Mouse (Mus musculus): ENCODE results near the gene Qrich2.

Qrich2 gene

DNA sequence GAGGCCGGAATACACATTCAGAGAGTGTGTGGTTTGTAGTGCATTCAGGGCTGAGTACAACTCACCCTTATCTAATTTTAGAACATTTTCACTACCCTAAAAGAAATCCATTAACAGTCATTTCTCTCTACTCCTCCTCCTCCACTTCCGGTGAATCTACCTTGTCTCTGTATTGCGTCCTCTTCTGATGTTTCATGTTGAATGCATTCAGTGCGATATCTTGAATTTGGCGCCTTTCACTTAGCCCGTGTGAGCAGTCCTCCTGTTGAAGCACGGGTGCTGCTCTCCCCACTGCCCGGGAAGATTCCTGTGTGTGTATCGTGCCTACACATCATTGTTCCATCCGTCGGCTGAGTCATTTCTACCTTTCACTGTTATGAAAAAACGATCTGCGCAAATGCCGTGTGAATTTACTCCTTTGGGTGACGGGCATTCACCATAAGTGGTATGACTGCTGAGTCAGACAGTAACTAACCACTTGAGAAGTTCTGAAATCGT lies 59.8 kb downstream of the Qrich2 start:
- no peak for DNase-seq

DNA sequence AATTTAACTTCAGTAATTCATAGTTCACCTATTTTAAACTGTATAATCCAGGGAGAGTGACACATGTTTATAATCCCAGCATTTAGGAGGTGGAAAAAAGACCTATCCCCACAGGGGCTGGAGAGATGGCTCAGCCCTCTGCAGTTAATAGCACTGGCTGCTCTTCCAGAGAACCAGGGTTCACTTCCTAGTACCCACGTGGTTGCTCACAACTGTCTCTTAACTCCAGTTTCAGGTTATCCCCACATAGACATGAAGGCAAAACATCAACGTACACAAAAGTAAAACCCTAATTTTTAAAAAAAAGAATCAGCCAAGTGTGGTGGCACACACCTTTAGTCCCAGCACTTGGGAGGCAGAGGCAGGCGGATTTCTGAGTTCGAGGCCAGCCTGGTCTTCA lies 60.4 kb downstream of the Qrich2 start:
- DNase-seq, result no peak

DNA sequence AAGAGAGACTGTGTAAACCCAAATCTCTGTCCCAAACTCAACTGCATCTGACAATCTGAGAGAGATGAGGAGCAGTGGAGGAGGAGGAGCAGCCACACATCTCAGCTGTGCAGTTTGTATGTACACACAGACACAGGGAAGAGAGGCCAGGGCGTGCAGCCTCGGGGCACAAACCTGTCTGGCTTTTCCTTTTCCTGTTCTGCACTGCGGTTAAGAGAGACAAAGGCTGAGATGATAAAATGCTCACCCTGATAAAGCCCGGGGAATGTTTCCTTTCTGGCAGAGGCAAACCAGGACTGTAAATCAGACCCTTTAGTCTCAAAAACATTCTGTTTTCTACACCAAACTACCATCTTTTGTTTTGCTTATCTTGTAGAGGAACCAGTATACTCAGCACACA lies 65.5 kb downstream of the Qrich2 start:
- DNase-seq, result no peak

DNA sequence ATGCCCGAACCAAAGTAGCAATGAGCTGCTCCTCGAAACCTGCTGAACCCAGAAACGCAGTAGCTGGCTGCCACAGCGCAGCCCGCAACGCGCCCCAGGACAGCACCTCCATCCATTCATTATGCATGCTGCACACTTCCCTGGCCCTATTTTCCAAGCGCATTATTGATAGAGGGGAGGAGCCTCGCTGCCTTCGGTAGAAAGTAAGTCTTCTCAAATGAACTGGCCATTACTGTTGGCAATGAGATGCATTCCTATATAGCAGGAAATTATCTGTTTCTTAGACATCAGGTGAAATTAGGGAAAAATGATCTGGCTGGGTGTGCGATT lies 67.7 kb downstream of the Qrich2 start:
- no peak for DNase-seq

DNA sequence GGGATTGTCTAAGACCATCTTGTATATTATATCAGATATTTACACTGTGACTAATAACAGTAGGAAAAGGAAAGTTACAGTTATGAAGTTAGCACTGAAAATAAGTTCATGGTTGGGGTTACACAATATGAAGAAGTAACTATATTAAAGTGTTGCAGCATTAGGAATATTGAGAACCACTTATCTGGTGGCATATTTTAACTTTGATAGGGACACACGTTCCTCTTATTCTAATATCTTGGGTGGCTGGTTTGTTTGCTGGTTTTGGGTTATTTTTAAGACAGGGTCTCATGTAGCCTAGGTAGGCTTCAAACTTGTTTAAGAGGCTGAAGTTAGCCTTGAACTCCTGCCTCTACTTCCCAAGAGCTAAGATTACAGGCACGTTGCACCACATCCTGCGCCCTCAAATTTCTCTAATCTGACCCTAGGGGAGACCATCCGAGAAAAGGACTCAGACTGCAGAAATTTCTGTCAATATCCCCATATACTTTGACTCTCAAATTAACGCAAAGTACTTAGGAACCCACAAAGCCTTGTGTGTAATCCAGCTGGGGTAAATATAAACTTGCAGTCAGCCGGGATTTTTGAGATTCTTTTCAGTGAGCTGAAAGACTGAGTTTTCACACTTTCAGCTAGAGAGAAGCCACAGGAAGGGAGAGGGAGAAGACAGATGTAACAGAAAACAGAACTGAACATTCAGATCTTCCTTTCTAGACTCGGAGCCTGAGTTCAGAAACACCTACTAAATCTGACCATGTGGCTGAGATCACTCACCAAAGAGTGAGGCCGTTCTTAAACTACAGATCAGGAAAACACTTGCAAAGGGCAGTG lies 68.3 kb downstream of the Qrich2 start:
- no peak for DNase-seq

DNA sequence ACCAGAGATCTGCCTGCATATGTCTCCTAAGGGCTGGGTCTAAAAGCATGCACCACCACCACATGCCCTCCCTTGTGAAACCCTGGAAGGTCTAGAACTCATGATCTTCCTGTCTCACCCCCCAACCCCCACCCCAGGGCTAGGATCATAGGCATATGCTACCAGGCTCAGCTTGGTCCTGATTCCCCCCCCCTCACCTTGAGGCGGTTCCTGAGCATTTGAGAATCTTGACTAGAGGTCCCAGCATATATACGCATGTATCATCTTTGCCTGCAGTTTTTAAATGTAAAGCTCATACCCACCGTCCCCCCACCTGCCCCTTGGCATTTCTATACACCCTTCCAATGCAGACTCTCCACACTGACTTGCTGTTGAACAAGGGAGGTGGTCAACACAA lies 69.1 kb downstream of the Qrich2 start:
- no peak for DNase-seq

DNA sequence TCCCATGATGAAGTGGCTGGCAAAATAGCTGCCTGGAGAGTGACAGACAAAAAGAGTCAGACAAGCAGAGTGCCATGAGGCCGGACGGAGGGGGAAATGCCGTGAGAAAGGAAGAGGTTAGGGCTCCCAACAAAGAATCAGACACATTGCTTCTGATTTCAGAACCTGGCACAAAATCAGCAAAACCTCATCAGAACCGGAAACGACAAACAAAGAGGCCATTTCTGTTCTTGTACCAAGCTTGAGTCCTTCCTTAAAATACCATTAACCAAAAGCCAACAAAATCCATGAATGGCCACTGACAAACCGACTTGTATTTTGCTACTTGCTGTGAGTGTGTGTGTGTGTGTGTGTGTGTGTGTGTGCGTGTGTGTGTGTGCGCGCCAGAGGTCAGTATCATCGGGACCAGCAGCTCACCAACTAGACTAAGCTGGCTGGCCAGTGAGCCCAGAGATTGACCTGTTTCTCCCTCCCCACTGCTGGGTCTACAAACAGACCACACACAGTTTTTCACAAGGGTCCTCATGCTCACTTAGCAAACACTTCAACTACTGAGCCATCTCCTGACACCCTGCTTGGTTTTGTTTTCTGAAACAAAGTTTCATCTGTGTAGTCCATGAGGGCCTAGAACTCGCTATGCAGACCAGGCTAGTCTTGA lies 69.6 kb downstream of the Qrich2 start:
- no peak for DNase-seq

DNA sequence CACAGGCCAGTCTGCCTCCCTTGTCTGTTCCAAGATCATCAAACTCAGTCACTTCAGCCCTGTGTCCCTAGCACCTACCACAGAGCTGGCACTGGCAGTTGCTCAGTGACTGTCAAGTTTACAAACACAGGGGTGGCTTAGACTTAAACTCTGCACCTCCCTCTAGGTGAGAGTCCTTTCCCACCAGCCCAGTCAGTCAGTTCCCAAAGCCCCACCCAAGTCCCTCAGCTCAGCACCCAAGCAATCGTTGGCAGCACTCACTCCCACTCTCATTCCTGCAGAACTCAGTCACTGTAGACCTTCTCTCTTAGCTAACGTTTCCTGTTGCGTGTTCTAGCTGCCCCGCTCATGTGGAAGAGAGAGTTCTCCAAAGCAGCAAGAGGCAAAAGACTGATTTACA lies 71.3 kb downstream of the Qrich2 start:
- DNase-seq, result no peak
